Mouse (Mus musculus): ENCODE measurements around the gene Pck1. TPM values are rescaled to one million over a fixed set of nuclear protein-coding genes. Genes with fewer than 3 reads are reported as not detected.
A peak's percentile ranks its signal among the peaks of the same experiment; 100 is the strongest.

The Pck1 gene
- total RNA-seq, 2 experiments from 2014 or later, result 2.8 to 8.8 TPM

DNA sequence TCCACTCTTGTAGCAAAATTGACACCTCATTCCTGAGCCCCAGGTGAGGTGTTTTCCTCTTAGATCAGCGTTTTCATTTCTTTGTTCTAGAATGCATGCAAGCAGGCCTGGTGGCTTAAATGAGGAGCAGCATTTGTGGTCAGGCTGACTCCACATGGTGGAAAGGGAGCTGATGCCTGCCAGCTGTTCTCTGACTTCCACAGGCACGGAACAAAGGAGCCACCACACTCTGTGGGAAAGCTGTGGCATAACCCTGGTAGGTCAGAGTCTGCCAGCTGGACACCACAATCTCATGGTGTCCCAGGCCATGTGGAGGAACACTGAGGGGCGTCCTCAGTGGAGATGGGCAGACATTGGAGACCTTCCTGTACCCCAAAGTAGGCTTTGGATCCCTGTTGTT lies 7.0 kb upstream of the Pck1 start:
- intact Hi-C loops (cut with DNase I), result no loop called here
- no peak for DNase-seq

DNA sequence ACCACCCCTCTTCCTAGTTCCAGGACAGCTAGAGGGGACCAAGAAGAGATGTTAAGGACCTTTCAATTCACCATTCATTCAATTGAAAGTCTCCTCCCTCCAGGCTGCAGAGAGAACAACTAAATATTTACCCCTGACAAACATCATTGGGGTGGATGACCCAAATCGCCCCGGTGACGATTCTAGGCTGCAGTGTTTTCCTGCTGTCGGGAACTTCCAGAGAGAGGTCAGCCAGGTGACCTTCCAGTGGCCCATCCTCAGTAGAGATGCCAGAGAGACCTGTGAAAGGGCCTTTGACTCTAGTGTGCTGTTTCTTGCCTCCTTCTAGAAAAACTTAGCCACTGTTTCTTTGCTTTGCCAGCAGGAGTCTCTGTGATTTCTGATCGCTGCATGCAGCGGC lies 6.1 kb upstream of the Pck1 start:
- DNase-seq, result no peak
- intact Hi-C loops (cut with DNase I), result no loop called here

DNA sequence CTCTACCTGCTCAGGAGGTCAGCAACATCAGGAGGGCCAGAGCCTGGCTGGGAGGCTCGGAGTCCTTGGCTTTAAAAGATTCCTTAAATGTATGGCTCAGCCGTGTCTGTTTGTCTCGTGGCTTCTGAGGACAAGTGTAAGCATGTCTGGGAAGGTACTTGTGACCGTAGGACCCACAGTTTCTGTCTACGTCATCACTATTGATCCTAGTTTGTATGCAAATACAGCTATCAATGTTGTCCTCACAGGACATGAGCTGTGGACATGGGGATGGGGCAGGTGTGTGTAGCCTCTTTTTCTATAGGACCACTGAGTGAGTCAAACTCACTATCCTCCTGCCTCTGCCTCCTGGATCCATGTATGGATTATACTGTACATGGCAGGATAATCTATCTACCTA lies 4.8 kb upstream of the Pck1 start:
- intact Hi-C loops (cut with DNase I), result no loop called here

DNA sequence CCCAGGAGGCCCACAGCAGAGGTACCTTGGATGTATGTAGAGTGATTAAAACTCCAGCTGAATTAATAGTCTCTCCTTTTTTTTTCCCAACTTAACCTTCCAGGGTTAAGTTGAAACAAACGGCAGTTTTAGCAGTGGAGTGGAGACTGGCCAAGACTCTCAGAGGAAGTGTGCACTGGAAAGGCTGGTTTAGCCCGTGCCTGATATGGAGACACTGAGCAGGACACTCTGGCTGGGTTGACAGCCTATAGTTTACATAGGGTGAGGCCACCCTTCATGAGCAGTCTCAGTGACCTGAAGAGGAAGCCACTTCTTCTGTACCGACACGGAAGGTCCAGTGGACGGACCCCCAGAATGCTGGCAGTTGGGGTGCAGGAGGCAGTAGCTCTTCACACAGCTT lies 1.5 kb upstream of the Pck1 start:
- intact Hi-C loops (cut with DNase I), result no loop called here
- no peak for DNase-seq

More for the DNA sequence above, 4.8 kb upstream of the Pck1 start:
- DNase-seq, result no peak

DNA sequence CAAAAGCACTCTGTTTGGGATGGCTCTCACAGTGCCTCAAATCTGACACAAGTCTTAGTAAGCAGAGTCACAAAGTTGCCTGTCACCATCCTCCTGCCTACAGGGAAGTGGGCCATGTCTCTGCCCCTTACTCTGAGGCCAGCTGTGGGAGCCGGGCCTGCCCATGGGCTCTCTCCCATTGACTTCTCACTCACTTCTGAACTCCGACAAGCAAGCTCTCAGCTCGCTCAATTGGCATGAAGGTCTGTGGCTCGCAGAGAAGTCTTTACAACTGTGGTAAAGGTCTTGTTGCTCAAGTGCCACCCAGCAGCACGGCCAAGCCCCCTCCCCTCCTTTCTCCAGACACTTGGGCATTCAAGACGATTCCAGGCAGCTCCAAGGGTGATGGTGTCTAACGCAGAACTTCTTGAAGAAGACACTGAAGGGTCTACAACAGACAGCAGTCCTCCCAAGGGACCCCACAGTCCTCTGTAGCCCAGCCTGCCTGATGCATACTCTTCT lies 1.0 kb upstream of the Pck1 start:
- intact Hi-C loops (cut with DNase I), result no loop called here
- DNase-seq, result no peak

DNA sequence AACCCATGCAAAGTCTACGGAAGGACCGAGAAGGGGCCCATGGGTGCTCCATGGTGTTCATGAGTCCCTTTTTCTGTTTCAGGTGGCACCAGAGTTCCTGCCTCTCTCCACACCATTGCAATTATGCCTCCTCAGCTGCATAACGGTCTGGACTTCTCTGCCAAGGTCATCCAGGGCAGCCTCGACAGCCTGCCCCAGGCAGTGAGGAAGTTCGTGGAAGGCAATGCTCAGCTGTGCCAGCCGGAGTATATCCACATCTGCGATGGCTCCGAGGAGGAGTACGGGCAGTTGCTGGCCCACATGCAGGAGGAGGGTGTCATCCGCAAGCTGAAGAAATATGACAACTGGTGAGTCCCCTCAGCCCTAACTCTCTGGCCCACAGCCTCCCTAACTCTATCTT lies 418 bp downstream of the Pck1 start:
- no peak for DNase-seq
- intact Hi-C loops (cut with DNase I), result no loop called here

DNA sequence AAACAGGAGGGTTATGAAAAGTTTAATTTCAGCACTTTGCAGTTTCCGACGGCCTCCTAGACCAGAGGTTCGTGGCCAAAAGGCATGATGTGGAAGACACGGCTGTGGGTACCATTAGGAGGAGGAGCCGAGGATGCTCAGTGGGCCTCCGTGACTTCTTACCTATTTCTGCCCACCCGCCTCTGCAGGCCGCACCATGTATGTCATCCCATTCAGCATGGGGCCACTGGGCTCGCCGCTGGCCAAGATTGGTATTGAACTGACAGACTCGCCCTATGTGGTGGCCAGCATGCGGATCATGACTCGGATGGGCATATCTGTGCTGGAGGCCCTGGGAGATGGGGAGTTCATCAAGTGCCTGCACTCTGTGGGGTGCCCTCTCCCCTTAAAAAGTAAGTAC lies 1.7 kb downstream of the Pck1 start:
- intact Hi-C loops (cut with DNase I), result no loop called here
- DNase-seq, result no peak

DNA sequence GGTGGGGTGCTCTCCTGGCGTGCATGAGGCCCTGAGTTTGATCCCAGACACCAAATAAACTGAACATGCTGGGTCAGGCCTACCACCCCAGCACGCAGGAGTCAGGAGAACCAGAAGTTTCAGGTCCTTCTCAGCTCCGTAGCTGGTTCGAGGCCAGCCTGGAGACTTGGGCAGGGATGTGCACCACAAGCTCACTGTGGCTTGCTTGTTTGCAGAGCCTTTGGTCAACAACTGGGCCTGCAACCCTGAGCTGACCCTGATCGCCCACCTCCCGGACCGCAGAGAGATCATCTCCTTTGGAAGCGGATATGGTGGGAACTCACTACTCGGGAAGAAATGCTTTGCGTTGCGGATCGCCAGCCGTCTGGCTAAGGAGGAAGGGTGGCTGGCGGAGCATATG lies 2.1 kb downstream of the Pck1 start:
- intact Hi-C loops (cut with DNase I), result no loop called here
- DNase-seq, result no peak

DNA sequence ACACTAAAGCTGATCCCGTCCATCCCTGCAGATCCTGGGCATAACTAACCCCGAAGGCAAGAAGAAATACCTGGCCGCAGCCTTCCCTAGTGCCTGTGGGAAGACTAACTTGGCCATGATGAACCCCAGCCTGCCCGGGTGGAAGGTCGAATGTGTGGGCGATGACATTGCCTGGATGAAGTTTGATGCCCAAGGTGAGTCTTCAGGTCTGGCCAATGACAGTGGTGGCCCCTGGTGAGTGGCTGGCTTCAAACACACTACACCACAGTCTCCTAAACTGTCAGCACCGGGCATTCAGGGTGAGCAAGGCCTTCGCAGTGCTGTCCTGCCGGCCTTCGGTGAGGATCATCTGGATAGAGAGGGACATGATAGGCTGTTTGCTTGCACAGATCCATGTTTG lies 3.1 kb downstream of the Pck1 start:
- intact Hi-C loops (cut with DNase I), result no loop called here
- no peak for DNase-seq

DNA sequence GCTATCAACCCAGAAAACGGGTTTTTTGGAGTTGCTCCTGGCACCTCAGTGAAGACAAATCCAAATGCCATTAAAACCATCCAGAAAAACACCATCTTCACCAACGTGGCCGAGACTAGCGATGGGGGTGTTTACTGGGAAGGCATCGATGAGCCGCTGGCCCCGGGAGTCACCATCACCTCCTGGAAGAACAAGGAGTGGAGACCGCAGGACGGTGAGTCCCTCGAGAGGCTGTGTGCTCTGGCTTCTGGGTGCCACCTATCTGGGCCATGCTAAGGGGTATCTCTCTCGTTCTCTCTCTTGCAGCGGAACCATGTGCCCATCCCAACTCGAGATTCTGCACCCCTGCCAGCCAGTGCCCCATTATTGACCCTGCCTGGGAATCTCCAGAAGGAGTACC lies 4.1 kb downstream of the Pck1 start:
- intact Hi-C loops (cut with DNase I), result no loop called here
- DNase-seq, result no peak

DNA sequence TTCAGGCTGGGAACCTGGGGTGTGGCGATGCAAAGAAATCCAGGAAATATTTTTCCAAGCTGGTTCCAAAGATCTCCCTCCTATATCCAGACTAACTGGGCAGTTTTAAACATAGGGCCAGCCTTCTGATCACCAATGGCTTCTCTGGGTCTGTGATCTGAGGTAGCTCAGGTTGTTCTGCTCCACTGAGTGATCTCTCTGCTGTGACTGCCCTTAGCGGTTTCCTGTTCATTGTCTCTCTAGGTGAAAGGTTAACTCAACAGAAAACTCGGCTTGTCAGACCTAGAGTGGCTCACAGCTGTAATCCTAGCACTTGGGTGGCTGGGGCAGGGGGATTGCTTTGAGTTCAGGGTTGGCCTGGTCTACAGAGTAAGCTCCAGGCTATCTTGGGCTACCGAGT lies 4.5 kb downstream of the Pck1 start:
- DNase-seq, result no peak

DNA sequence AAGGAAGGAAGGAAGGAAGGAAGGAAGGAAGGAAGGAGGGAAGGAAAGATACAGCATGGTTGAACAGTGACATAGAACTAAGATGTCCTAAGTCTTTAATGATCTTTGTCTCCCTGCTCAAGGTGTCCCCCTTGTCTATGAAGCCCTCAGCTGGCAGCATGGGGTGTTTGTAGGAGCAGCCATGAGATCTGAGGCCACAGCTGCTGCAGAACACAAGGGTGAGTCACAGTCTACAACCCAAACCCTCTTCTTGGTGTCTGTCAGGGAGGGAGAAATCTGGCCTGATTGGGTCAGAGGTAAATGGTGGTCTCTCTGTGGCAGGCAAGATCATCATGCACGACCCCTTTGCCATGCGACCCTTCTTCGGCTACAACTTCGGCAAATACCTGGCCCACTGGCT lies 5.0 kb downstream of the Pck1 start:
- intact Hi-C loops (cut with DNase I), result no loop called here
- no peak for DNase-seq

More for the DNA sequence above, 4.5 kb downstream of the Pck1 start:
- intact Hi-C loops (cut with DNase I), result no loop called here

DNA sequence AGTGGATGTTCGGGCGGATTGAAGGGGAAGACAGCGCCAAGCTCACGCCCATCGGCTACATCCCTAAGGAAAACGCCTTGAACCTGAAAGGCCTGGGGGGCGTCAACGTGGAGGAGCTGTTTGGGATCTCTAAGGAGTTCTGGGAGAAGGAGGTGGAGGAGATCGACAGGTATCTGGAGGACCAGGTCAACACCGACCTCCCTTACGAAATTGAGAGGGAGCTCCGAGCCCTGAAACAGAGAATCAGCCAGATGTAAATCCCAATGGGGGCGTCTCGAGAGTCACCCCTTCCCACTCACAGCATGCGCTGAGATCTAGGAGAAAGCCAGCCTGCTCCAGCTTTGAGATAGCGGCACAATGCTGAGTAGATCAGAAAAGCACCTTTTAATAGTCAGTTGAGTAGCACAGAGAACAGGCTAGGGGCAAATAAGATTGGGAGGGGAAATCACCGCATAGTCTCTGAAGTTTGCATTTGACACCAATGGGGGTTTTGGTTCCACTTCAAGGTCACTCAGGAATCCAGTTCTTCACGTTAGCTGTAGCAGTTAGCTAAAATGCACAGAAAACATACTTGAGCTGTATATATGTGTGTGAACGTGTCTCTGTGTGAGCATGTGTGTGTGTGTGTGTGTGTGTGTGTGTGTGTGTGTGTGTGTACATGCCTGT lies 5.7 kb downstream of the Pck1 start:
- intact Hi-C loops (cut with DNase I), result no loop called here
- no peak for DNase-seq

DNA sequence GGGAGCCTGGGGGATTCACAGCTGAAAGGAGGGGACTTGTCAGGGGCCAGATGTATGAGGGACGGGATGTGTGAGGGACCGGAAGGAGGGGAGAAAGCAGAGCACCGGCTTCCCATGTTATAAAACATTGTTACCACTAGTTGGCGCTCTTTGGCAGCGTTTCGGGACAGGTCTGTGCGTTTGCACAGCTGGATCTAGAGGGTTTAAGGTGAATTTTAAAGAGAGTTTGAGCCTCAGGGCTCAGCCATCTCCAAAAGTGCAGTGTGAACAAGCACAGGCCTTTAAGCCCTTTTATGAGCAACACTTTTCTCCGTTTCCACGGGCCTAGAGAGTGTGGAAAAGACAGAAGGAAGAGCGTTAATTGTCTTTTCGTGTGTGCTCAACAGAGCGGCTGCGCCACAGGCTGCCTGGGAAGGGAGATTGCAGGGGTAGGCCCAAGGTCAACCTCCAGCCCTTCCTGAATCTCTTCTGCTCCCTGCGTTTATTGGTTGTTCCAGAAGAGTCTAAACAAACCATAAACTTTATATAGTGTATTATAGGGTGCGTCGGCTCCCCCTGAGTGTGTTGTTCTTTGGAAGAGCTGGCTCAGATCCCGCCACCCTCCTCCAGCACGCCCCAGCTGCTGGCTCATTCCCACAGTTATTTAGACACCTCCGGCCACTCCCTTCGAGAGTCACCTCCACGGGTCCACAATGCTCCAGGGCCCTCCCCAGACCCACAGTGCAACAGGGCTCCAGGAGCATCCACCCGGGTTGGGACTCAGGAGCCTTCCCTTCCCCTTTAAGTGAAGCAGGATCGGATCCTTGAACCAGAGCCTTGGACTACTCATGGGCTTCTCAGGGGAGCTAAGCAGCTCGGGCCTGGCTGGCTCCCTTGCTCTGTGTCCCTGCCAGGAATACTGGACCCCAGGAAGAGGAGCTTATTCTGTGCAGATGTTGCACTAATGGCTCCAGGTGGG lies 6.8 kb downstream of the Pck1 start:
- peak; percentile 39 to 54 for DNase-seq
- intact Hi-C loops (cut with DNase I), result no loop called here

DNA sequence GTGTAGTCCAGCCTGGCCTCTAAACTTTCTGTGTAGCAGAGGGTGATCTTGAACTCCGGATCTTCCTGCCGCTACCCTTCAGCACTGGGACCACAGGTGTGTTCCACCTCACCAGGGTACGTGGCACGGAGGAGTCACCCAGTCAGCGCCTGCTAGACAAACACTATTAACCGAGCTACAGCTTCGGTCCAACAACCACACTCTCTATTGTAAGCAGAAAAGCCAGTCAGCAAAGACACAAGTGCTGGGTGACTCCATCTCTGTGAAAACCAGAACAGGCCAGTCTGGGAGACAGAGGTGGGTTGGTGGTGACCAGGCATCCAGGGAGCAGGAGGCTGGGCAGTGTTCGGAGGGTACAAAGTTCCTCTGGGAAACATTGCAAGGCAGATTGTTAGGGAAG lies 10.5 kb downstream of the Pck1 start:
- no peak for DNase-seq
- intact Hi-C loops (cut with DNase I), result no loop called here

DNA sequence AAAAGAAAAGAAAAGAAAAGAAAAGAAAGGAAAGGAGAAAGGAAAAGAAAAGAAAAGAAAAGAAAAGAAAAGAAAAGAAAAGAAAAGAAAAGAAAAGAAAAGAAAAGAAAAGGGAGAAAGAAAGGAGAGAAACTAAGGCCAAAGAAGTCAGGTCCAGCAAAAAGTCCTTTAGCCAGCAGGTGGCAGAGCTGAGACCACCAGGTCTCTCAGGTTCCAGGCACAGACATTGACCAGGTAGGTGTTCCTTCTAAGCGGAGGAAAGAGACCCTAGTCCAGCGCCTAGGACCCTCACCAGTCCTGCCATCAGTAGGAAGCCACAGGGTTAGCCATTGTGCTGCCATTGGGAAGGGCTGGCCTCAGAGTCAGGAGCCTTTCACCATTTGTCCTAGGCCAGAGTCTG lies 11.5 kb downstream of the Pck1 start:
- intact Hi-C loops (cut with DNase I), result no loop called here

DNA sequence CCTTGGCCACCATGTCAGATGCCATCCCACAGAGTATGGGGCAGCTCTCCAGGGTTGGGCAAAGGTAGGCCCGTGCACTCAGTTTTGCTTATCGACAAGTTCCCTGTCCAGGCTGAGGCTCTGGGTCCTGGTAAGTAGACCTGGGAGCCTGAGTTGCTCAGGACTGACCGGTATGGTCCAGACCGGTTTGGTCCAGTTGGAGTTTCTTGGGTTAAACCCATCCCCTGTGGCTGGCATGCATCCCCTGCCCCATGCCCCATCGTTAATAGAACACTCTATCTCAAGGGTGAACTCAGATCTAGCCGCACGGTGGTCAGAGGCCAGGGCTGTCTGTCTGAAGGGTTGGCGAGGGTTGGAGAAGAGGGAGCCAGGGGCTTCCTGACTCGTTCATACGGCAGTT lies 12.1 kb downstream of the Pck1 start:
- DNase-seq, result no peak
- intact Hi-C loops (cut with DNase I), result no loop called here

More for the DNA sequence above, 11.5 kb downstream of the Pck1 start:
- no peak for DNase-seq

DNA sequence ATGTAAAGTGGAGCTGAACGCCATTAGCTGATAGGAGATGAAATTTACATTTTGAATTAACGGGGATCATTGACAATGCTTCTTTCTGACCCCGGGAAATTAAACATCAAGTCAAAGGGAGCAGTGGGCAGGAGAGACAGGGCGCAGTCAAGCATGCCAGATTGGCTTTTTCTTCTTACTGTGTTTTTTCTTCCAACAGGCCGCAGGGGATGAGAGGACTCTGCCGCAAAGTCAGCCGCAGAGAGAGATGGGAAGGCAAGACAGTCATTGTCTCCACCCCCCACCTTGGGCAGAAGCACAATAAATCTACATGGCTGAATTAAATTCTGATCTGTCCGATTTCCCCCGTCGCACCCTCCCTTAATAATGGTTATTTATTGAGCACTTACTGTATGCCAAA lies 12.5 kb downstream of the Pck1 start:
- intact Hi-C loops (cut with DNase I), result no loop called here
- DNase-seq, result no peak

DNA sequence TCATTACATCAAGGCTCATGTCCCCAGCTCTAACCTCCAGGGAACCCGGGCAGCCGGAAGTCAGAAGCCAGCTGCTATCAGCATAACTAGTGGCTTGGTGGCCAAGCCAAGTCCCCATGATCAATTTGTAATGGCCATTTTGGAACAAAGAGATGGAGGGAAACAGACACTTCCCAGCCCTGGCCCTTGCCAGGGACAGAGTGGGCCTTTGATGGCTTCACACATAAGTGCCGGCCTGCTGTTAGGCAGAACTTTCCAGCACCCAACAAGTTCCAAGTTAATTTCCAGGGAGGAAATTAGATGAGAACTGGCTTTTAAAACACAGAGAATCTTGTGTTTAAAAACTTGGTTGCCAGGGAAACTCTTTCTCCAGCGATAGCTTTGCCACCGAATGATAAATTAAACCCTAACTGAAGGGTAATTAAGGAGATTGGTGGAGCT lies 15.6 kb downstream of the Pck1 start:
- intact Hi-C loops (cut with DNase I), result no loop called here
- DNase-seq, result no peak

DNA sequence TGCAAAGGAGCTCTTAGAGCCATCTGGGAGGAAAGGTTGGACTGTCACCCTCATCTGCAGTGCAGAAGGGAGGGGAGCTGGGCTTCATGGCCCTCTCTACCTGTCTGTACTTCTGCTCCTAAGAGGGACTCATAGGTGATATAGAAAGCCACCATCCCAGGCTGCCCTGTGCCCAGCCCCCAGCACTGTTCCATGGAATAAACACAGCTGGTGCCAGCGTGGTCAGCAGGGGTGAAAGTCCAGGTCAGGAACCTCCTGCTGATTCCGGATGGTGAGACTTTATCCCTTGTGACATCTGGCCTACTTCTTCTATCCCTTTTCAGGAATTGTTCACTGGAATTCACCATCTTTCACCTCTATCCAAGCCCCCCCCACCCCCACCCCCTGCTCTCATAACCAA lies 17.2 kb downstream of the Pck1 start:
- intact Hi-C loops (cut with DNase I), result no loop called here
- peak in 1 of 2 experiments; percentile 8 for DNase-seq

DNA sequence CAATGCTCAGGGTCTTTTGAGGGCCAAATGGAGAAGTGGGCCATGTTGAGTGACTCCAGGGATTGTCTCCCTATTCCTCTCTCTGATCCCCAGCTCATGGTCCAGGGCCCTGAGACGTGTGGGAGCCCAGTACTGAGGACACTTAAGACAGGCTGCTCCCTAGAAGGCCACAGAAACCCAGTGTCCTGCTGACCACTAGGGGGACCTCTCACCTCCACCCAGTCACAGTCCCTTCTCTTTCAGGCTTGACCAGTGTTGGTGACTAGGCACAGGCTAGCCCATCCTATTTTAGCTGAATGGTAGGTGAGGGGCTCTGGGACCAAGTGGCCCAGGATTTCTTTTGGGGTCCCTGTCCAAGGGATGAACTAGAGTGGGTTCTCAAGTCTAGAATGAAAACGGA lies 17.9 kb downstream of the Pck1 start:
- intact Hi-C loops (cut with DNase I), result no loop called here
- peak in 1 of 2 experiments; percentile 11 for DNase-seq

DNA sequence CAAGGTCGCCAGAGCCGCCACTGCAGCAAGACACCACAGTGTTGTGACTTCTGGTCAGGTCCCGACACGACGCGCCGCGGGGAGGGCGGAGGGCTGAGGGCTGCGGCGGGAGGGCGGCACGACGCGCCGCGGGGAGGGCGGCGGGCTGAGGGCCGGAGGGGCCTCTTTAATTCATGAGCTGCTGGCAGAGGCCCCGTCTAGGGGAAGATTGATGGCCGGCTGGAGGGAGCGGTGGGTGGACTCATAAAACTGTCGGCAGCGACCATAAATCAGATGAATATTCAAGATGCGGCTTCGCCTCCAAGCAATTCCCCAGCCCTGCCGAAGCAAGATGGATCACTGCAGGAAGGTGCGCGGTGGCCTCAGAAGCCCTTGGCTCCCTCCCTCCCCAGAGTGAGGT lies 18.6 kb downstream of the Pck1 start:
- DNase-seq, result peak; percentile 27 to 28
- intact Hi-C loops (cut with DNase I), result no loop called here

All from gastrocnemius, postnatal 36 days (tissue).